Mouse (Mus musculus): ENCODE results near the gene Dpp4.

The Dpp4 gene

DNA sequence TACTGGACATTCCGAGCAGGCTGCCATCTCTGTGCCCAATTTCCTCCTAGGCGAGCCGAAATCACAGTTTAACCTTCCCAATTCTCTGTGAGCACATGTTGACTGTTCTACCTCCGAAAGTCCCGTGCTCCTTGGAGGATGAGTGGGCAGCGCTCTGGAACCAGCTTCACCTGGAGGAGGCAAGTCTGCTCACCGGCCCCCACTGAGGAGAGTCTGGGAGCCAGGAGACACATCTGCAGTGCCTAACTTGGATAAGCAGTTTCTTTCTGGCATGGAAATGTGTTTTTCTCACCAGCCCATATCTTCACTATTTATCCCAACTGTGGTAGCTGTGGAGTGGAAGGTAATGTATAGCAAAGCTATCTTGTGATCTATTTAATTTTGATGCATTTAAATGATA, 54.8 kb downstream of the Dpp4 start:
- no peak for DNase-seq

DNA sequence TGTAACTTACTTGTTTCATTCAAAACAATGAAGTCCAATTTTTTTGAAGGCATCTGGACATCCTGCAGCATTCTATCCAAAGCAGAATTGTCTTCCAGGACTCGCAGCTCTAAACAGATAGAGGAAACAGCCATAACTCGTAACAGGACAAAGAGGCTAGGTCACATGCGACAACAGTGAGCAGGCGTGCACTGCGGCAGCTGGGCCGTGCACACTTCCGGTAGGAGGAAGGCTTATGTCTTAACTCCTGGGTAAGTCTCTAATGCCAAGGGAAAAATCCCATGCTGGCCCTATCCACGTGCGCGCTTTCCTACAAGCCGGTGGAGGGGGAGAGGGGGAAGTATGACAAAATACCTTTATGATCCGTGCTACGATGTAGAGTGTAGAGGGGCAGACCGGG, 55.4 kb downstream of the Dpp4 start:
- no peak for DNase-seq

DNA sequence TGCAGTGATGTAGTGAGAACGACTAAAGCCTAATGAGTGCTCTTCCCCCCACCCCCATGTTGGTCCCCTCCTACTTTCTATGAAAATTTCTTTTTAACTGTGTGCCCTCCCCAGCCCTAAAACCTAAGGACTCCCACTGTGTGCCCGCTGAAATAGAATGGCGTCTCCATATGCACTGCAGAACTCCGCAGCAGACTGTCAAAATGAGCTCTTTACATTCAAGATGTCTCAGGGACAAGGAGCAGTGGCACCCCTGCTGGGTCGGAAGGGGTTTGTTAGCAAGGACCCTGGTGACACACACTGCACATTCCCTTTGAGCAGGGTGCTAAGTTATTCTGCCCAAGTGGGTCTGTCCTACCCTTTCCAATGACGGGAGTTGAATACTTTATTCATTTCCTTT, 56.3 kb downstream of the Dpp4 start:
- DNase-seq: no peak

DNA sequence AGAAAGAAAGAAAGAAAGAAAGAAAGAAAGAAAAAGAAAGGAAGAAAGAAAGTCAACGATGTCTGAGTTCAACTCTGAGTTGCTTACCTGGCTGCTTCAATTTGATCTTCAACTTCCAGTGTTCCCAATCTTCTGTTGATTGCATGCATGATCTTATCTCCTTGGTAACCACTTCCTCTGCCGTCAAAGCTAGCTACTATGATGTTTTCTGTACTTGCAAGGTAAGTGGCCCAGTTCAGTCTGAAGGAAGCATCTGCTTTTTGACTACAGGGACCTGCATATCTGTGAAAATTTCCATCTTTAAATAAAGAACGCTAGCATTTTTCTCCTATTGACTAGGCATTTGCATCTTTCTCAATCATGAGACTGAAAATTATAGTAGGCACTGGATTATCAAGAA, 60.0 kb downstream of the Dpp4 start:
- no peak for DNase-seq

DNA sequence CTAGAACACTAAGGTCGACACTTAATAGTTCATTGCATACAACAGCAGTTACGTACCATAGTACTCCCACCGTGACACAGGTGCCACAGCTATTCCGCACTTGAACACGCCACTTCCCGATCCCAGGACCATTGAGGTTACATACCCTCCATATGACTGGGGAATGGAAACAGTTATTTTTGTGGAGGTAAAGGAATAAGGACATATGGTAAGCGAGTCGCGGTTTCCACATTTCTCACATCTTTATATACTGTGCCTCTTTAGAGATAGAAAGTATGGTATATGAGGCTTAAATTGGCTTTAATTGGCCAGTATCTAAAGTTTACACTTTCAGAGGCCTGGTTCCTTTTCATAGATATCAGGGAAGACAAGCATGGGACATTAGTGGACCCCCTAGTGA, 64.3 kb downstream of the Dpp4 start:
- no peak for DNase-seq

DNA sequence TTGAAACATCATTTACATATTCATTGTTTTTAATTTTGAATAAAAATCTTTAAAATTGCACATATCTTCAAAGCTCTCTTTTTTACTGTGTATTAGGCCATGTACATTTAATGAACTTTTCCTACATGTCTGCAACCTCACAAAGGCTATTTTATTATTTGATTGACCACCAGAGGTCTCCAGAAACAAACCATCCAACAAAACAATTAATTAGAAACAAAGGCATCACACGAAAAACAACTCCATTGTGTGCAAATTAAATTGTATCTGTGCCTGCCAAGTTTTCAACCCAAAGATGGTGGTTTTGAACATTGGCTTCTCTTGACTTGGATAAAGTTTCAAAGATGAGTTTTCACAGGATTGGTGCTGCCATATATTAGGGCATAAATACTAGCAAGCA, 65.3 kb downstream of the Dpp4 start:
- DNase-seq: no peak

DNA sequence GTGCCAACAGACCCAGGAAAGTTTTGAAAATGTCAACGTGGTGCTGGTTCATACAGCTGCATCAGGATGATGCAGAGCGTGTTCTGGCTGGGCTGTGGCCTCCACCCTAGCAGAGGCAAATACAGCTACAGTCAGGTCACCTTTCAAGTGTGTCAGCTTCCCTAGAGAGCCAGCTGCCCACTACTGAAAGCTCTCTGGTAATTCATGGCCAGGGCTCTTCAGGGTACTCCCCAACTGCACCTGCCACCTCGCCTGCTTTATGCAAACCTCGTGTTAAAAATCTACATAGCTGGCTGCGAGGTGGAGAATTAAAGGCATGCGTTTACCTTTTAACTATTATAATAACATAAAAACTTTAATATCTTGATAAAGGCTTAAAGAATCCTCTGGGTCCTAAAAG, 67.7 kb downstream of the Dpp4 start:
- DNase-seq: no peak

DNA sequence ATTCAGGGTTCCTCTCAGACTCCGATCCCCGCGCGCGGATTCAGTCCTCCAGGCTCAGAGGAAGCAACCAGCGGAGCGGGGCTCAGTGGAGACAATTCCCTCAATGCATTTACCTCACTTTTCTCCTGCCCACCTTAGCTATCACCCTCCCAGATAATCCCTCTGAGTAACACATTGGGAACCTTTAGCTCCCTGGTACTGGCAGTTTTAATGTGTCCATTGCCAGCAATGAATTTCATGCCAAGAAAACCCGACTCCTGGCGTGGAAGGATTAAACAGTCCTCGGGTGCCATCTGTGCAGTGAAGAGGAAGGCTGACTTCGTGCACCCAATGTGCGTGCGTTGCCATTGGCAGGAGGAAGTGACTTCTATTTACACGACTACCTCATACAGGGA, 70.3 kb downstream of the Dpp4 start:
- DNase-seq: peak; percentile 76 to 86

DNA sequence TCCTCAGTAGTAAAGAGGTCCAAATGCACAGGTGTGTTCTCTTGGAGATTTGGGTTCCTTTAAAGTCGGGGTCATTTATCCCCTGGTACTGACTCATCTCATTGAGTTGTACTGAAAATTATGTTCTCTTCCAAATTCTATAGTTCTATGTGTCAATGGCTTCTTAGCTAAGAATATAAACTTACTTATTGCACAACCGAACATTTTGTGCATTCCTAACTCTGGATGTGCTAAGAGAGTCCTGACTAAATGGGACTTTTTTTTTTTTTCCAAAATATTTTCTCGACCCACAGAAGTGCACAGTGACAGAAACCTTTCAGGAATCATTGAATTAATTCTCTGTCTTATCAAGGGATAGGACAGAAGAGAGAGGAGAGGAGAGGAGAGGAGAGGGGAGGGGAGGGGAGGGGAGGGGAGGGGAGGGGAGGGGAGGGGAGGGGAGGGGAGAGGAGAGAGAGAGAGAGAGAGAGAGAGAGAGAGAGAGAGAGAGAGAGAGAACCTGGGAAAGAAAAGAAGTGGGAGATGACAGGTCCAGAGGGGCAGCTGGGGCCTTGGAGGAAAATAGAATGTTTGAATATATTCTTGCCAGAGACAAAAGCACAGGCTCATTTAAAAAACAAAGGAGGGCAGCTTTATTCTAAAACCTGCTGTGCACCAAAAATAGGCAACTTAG, 70.8 kb downstream of the Dpp4 start:
- DNase-seq: no peak

DNA sequence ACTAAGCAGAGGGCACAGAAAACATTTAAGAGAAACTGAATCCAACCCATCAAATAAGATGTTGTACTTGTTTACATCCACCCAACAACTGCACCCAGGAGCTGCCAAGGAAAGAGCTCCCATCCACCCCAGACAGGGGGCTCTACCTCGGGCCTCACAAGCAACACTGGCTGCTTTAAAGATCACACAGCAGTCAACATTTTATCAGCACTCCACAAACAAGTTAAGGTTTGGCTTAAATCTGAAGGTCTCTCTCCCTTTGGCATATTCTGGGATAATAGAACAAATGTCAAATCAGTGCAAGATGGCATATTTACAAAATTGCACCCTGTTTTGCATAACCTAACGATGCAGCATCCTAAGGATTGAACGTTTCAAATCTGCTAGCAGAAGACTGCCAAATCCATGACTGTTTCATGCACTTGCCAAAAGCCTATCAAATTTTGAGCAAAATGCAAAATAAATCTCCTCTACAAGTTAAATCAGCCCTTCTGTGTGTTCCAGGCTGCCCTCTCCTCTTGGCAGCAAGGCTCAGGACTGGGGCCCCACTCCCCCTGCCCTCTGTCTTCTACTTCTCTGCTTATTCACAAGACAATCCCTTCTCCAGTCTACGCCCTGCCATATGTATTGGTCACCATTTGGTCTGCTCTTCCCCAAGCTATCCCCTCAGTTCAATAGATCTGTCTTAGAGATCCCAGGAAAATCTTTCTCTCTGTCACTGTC, 72.6 kb downstream of the Dpp4 start:
- DNase-seq: no peak

DNA sequence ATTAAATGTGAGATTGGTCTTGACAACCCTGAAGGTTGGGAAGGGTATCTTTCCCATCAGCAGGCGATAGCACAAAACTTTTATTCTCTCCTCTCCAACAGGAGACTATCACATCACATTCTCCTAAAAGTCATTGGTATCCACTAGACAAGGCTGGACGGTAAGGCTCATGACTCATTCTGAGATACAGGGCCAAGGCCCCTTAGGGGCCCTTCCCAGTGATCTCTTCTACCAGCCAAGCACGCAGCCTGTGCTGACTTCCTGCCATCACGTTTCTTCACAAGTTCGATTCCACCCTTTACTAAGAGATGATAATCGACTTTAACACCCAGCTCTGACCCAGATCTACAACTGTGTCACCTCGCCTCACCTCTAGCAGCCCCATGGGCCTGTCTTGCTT, 74.9 kb downstream of the Dpp4 start:
- no peak for DNase-seq

DNA sequence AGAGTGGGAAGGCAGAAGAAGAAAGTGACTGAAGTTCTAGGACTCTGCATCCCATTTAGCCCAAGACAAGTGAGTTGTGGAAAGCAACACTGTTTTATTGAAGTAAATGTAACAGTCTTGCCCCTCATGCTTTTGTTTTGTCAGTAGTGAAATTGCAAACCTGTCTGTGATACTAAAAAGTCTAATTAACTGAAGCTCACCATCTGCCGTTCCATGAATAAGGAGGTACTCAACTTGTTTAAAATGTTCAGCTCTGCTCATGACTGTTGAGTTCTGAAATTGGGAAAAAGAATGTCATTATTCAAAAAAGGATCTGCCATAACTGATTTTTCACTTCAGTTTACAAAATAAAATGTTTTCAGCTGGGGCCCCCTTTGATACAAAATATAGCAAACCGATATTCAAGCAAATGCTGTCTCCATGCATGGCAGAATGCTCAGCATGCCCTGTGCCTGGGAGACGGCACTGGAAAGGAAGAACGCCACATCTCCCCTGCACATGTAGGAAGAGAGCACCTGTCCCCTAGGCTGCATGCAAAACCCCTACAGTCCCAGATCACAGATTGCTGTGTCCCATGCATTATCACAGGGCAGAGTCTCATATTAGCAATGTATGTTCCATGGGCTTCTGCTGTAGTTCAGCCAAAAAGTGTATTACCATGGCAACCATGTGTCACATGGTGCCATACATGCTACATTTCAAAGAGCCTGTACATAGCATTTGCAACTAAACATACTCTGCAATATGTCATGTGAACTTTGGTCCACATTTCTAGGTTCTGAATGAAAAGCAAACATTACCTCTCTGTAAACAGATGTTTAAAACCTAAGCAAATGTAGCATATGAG, 77.4 kb downstream of the Dpp4 start:
- no peak for DNase-seq

DNA sequence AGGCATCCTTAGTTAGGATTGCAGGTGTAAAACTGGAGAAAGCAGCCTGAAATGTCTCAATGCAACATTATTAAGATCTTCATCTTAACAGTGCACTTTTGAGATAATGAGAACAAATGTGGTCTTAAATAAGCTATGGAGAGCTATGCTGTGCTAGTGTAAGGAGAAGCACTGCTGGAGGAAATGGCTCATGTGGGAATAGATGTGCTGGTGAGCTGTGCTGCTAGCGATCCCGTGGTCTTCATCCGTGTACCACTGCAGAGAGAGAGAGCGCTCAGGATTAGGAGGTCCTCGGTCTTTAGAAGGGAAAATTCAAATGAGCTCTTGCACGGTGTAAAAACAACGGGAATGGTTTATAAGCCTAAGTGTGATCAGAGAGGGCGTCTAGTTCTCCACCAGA, 79.6 kb downstream of the Dpp4 start:
- no peak for DNase-seq

DNA sequence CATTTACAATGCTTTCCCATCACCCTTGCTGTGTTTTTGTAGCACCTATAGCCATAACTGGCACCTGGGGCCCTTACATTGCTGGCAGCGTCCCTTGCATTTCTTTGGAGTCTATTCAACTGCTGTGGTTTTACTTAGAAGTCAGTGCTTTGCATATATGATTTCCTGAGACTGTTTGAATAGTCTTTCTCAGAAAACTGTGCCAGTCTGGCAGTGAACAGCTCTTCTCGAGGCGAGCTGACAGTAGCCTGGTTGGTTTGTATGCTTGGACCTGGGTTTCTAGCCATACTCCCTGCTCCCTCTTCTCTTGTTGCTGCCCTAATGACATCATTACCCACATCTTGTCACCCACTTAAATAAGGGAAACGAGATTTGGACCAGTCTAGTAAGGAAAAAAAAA, 80.1 kb downstream of the Dpp4 start:
- DNase-seq: no peak

DNA sequence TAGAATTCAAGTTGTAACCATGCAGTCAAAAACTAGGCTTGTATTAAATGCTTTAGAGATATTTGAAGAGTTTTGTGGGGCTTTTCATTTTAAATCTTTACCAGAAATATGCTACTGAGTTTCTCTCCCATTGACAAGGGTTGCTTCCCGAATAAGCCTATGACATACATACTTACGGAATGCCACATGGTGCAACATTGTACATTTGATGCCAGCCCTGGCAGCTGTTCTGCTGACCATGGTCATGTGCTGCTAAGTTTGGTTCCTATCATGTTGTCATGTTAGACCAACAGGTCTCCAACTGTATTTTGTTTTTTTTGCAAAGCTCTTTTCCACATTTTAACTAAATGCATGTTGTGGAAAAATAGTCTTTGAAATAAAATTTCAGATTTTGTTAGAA, 86.6 kb downstream of the Dpp4 start:
- DNase-seq: no peak

DNA sequence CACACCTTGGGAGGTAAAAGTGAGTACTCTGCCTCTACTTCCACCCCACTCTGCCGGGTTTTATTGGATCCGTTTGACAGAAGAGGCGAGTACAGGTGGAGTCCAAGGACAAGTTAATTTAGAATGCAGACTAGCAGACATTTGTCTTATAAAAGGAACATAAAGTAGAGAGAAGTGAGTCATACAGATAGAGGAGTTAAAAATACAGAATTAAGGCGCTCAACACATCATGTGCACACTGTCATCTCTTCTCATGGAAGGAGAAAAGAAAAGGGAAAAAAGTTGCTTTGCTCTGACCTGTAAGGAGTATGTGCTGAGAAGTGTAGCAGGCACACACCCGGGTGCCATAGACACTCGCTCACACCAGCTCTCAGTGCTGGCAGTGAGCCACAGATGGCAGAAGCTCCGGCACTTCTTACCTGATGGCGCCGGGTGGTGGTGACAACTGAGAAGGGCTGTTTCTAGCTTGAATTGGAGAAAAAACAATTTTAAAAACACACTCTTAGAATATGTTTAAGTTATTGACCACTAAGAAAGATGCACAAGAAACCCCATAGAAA, 88.9 kb downstream of the Dpp4 start:
- DNase-seq: peak; percentile 82 to 85

DNA sequence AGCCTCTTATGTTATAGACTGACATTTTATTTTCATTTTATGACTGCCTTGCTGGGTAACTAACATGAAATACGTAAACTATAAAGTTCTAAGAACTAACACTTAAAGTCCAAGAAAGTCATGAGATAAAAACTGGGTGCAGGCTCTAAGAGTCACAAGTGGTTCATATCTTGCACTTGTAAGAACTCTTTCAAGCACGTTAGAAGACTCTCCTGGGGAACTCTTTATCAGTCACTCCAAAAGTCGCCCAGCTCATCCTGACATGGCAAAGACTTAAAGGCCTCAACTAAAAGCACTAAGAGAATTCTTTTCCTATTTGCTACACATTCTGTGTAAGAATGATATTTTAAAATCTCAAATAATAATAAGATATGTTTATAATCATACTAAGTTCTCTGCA, 92.5 kb downstream of the Dpp4 start:
- no peak for DNase-seq

DNA sequence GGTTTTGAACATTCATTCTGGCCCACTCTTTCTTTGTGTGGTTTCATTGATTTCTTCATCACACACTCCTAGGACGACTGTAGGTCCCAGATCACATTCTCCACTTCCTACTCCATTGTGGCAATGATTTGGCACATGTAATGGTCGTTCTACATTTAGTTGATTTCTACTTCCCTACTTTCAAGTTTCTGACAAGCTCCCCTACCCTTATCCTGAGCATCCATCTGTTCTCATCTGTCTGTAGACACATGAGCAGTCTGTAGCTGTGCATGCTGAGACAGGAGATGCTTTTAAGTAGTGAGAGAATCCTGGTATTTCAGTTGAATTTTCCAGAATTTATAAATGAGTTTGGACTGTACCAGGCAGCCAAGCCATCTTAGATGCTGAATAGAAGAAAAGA, 95.1 kb downstream of the Dpp4 start:
- no peak for DNase-seq

DNA sequence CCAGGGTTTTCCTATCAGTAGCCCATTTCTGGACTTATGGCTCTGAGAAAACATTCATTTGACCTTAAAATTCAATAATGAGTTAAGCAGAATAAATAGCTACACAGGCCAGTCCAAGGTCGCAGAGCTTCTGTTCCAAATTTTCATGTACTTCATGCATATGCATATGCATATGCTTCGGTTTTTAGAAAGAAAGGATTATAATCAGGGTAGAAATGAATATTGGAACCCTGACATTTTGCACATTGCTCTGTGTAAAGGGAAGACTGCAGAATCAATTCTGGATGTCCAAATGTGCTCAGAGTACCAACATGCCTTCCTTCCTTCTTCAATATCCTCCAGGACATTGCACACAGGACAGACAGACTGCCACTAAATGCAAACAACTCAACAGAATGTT, 104.6 kb downstream of the Dpp4 start:
- DNase-seq: no peak

DNA sequence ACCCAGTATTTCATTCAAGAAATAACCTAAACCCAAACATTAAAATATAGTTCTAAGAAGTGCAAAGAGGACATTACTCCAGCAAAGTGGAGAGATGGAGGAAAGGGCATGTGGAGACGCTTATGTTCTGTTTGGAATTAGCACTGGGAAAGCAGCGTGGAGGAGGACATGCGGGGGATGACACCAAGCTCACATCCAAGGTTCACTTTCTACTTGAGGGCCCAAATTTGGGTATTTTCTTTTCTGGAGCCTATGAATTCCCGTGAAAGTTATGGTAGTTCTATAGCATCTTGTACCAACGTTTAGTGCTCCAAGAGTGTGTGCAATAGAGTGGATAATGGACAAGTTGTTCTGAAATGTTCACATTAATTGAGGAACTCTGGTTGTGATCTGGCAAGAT, 105.1 kb downstream of the Dpp4 start:
- no peak for DNase-seq

DNA sequence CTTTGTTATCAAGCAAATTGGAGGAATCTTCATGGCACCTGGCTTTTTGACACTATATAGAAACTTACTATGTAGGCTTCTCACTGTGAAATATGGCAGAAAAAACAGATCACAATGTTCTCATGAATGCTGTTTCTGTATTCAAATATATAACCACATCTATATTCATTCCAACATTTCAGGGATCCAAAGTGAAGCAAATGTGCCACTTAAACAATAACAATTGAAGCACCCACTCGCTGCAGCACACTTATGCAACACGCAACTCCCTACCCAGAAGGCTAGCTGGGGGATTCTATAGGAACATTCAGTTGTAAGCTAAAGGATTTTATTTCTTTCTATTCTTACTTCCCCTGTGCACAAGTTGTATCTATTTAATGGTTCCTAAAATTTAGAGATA, 110.3 kb downstream of the Dpp4 start:
- no peak for DNase-seq

DNA sequence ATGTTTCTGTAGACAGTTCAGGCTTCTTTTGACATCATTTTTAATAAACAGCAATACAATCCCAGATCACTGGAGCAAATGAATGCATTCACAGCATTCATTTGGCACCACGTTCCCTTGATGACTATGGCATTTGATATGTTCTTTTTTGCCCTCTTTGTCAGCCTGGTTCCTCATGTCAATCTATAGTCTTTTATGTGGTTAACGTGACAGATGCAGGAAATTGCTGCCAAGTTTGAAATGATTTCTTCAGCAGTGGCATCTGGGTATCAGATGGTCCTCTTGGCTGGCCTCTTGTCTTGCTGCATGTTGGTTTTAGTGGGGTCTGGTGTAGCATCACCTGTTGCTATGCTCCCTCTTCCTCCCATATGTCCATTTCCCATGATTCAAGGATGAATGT, 118.2 kb downstream of the Dpp4 start:
- DNase-seq: peak; percentile 5 to 33

DNA sequence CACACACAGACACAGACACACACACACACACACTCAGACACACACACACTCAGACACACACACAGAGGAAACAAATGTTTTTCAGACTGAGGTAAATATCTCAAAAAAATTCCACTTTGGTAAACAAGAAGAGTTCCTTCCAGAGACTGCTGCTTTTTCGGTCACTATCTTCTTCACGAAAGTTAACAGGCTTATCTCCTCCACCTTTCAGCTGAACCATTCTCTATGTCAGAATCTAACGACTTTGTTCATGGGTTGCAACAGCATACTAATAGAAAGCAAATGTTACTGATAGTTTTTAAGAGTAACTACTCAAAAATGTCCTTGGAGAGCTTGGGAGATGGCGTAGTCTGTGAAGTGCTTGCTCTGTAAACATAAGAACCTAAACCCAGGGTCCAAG, 124.5 kb downstream of the Dpp4 start:
- no peak for DNase-seq

DNA sequence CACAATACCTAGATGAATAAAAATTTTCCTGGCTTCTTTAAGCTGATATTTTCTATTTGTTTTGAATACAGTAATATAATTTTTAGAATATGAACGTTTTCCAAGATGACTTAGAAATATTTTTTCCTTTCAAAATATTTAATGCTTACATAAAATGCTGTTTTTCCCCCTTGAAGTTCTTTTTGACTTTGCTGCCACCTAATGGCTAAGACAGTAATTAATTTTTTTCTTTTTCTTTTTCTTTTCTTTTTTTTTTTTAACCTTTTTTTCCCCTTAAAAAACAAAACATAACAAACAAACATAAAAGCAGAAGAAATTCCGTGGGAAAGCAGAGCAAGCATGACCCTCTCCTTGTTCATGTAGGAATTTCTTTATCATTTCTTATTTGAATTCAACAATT, 126.2 kb downstream of the Dpp4 start:
- no peak for DNase-seq
